Mouse (Mus musculus): Measurements from ENCODE around the gene Naaladl2.

DNA sequence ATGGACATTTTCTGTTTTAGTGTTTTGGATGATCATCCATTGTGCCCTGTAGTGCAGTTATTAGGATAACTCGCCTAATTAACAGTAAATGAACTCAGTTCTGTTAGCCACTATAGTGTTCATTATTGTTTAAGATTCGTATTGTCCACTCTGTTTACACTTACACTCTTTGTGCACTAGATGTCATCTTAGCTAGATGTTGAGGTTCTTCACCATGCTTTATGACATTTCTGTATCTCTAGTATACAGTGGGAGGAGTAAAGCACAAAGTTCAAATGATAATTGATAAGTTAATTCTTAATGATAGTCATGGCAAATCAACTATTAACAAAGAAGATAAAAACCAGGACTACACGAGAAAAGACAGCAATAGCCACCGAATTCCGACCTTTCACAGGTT lies 590.4 kb downstream of the Naaladl2 start:
- TF ChIP-seq POLR2A (IDR thresholded peaks at IDR 0.05; ENCODE audit: borderline replicate concordance, insufficient read depth, low read length) (no peak), CTCF (IDR thresholded peaks at IDR 0.05; ENCODE audit: borderline replicate concordance, insufficient read depth, low read depth, low read length) (no peak)
